Mouse (Mus musculus) embryonic facial prominence, embryonic 15.5 days (tissue): Measurements from ENCODE around the gene Wnt4. TPM values are rescaled to one million over a fixed set of nuclear protein-coding genes. Genes with fewer than 3 reads are reported as not detected.
A peak's percentile ranks its signal among the peaks of the same experiment; 100 is the strongest.

Experiments
- ATAC-seq: fragments of 200-750 bp; cut with Nextera tagmentation; 2 replicates; pipeline ENCODE4 v1.8.0; 2017; ENCODE audit warnings: low read depth, moderate TSS enrichment; ENCODE audit not compliant: insufficient number of reproducible peaks, low FRiP score, low TSS enrichment
- H3K27ac ChIP-seq: fragments of 300-500 bp; sonication (generic); replicated peaks from 2 replicates; pipeline ENCODE4 v1.5.1; 2015; ENCODE audit warnings: mild to moderate bottlenecking, inconsistent platforms
- H3K27me3 ChIP-seq: fragments of 300-500 bp; sonication (generic); 2 replicates; pipeline ENCODE4 v1.6.1; 2015; ENCODE audit warnings: inconsistent platforms
- H3K36me3 ChIP-seq: fragments of 300-500 bp; sonication (generic); 2 replicates; pipeline ENCODE4 v1.6.1; 2015; ENCODE audit warnings: mild to moderate bottlenecking, inconsistent platforms
- H3K4me1 ChIP-seq: fragments of 300-500 bp; sonication (generic); 2 replicates; pipeline ENCODE4 v1.6.1; 2015; ENCODE audit warnings: inconsistent platforms
- H3K4me2 ChIP-seq: fragments of 300-500 bp; sonication (generic); replicated peaks from 2 replicates; pipeline ENCODE4 v1.6.1; 2015; ENCODE audit warnings: mild to moderate bottlenecking, inconsistent platforms
- H3K4me3 ChIP-seq: fragments of 300-500 bp; sonication (generic); replicated peaks from 2 replicates; pipeline ENCODE4 v1.5.1; 2015; ENCODE audit warnings: mild to moderate bottlenecking, inconsistent platforms
- H3K9ac ChIP-seq: fragments of 300-500 bp; sonication (generic); 2 replicates; pipeline ENCODE4 v1.6.1; 2015; ENCODE audit warnings: inconsistent platforms
- H3K9me3 ChIP-seq: fragments of 300-500 bp; sonication (generic); replicated peaks from 2 replicates; pipeline ENCODE4 v1.6.1; 2016; ENCODE audit warnings: inconsistent platforms
- WGBS: fragments of 180-500 bp; shearing (Covaris S2); methylation state at CpG from one replicate; pipeline ENCODE4 v1.1.7; 2015; 5-methylcytosine and 5-hydroxymethylcytosine counted together
- polyA plus RNA-seq: library from polyadenylated mRNA; unstranded; fragments of >200 nt; fragmentation: Nextera tagmentation; extraction: Ambion mirVana; gene quantifications from 2 replicates; pipeline ENCODE4 v1.2.1, GENCODE M21; 2015

Gene Wnt4
- polyA plus RNA-seq, 1 experiment from 2014 or later = 11.6 TPM

- H3K27me3 ChIP-seq = no peaks in the 10 kb centered on the region
- H3K4me2 ChIP-seq = no peak overlapping the region
- H3K4me3 ChIP-seq = no peak overlapping the region
- WGBS = 50% methylated on average over 7 of the region's 7 CpGs
- H3K9ac ChIP-seq = no peak overlapping the region
- H3K9me3 ChIP-seq = no peaks in the 10 kb centered on the region
- H3K4me1 ChIP-seq = peaks cover 19% of the 10 kb centered on the region
- no peak overlapping the region for H3K27ac ChIP-seq
- H3K36me3 ChIP-seq = no peaks in the 10 kb centered on the region
- ATAC-seq = no peak
Observed at GRCm38 (mm10) chr4:137294032-137294431, 16.7 kb downstream of the Wnt4 start.

GRCm38 (mm10) chr4:137294474-137294873 is 17.2 kb downstream of the Wnt4 start:
- Histone ChIP-seq H3K36me3 (no peaks in the 10 kb centered on the region), H3K27me3 (no peaks in the 10 kb centered on the region), H3K9ac (no peak overlapping the region), H3K4me1 (peaks cover 19% of the 10 kb centered on the region), H3K9me3 (no peaks in the 10 kb centered on the region), H3K27ac (no peak overlapping the region), H3K4me3 (no peak overlapping the region), H3K4me2 (no peak overlapping the region)
- no peak for ATAC-seq
- WGBS = 62% methylated on average over 5 of the region's 5 CpGs

GRCm38 (mm10) chr4:137294951-137295350 is 17.7 kb downstream of the Wnt4 start:
- WGBS = 70% methylated on average over 8 of the region's 8 CpGs
- Histone ChIP-seq H3K4me1 (peaks cover 19% of the 10 kb centered on the region), H3K4me3 (no peak overlapping the region), H3K9ac (no peak overlapping the region), H3K36me3 (no peaks in the 10 kb centered on the region), H3K27ac (no peak overlapping the region), H3K9me3 (no peaks in the 10 kb centered on the region), H3K27me3 (no peaks in the 10 kb centered on the region), H3K4me2 (no peak overlapping the region)
- no peak for ATAC-seq

GRCm38 (mm10) chr4:137297611-137298010 is 20.3 kb downstream of the Wnt4 start:
- Histone ChIP-seq H3K27me3 (no peaks in the 10 kb centered on the region), H3K27ac (no peak overlapping the region), H3K4me2 (no peak overlapping the region), H3K4me1 (peaks cover 32% of the 10 kb centered on the region), H3K9me3 (no peaks in the 10 kb centered on the region), H3K36me3 (no peaks in the 10 kb centered on the region), H3K4me3 (no peak overlapping the region), H3K9ac (no peak overlapping the region)
- 77% methylated on average over 4 of the region's 4 CpGs for WGBS
- ATAC-seq = no peak

GRCm38 (mm10) chr4:137298406-137298805 is 21.1 kb downstream of the Wnt4 start:
- H3K4me3 ChIP-seq = no peak overlapping the region
- no peak overlapping the region for H3K9ac ChIP-seq
- H3K4me2 ChIP-seq = no peak overlapping the region
- no peak overlapping the region for H3K27ac ChIP-seq
- no peaks in the 10 kb centered on the region for H3K36me3 ChIP-seq
- no peaks in the 10 kb centered on the region for H3K9me3 ChIP-seq
- 79% methylated on average over 8 of the region's 8 CpGs for WGBS
- H3K27me3 ChIP-seq = no peaks in the 10 kb centered on the region
- no peak for ATAC-seq
- H3K4me1 ChIP-seq = peaks cover 33% of the 10 kb centered on the region

GRCm38 (mm10) chr4:137300227-137300626 is 22.9 kb downstream of the Wnt4 start:
- H3K27ac ChIP-seq = no peak overlapping the region
- no peaks in the 10 kb centered on the region for H3K36me3 ChIP-seq
- no peaks in the 10 kb centered on the region for H3K27me3 ChIP-seq
- no peak overlapping the region for H3K4me2 ChIP-seq
- no peak for ATAC-seq
- no peak overlapping the region for H3K9ac ChIP-seq
- 93% methylated on average over 13 of the region's 13 CpGs for whole genome bisulfite sequencing
- H3K4me3 ChIP-seq = no peak overlapping the region
- peaks cover 20% of the 10 kb centered on the region for H3K4me1 ChIP-seq
- H3K9me3 ChIP-seq = no peaks in the 10 kb centered on the region

- Histone ChIP-seq H3K27ac (no peak overlapping the region), H3K27me3 (no peaks in the 10 kb centered on the region), H3K4me1 (peaks cover 31% of the 10 kb centered on the region), H3K4me3 (no peak overlapping the region), H3K4me2 (no peak overlapping the region), H3K36me3 (no peaks in the 10 kb centered on the region), H3K9me3 (no peaks in the 10 kb centered on the region), H3K9ac (no peak overlapping the region)
- ATAC-seq = no peak
- WGBS = 46% methylated on average over 16 of the region's 16 CpGs
Observed at GRCm38 (mm10) chr4:137301635-137302034, 24.3 kb downstream of the Wnt4 start.

GRCm38 (mm10) chr4:137304106-137304505 is 26.8 kb downstream of the Wnt4 start:
- H3K4me3 ChIP-seq = no peak overlapping the region
- H3K4me2 ChIP-seq = no peak overlapping the region
- no peaks in the 10 kb centered on the region for H3K9me3 ChIP-seq
- H3K4me1 ChIP-seq = peaks cover 45% of the 10 kb centered on the region
- no peak overlapping the region for H3K27ac ChIP-seq
- ATAC-seq = no peak
- H3K36me3 ChIP-seq = no peaks in the 10 kb centered on the region
- H3K9ac ChIP-seq = no peak overlapping the region
- no peaks in the 10 kb centered on the region for H3K27me3 ChIP-seq
- WGBS = 85% methylated on average over 7 of the region's 7 CpGs

GRCm38 (mm10) chr4:137305066-137305465 is 27.8 kb downstream of the Wnt4 start:
- Histone ChIP-seq H3K27ac (no peak overlapping the region), H3K9ac (no peak overlapping the region), H3K9me3 (no peaks in the 10 kb centered on the region), H3K4me2 (no peak overlapping the region), H3K27me3 (no peaks in the 10 kb centered on the region), H3K4me1 (peaks cover 45% of the 10 kb centered on the region), H3K36me3 (no peaks in the 10 kb centered on the region), H3K4me3 (no peak overlapping the region)
- 82% methylated on average over 7 of the region's 7 CpGs for WGBS
- ATAC-seq = no peak

GRCm38 (mm10) chr4:137305831-137306576 is 28.7 kb downstream of the Wnt4 start:
- no peaks in the 10 kb centered on the region for H3K9me3 ChIP-seq
- H3K4me2 ChIP-seq = no peak overlapping the region
- H3K4me1 ChIP-seq = peaks cover 45% of the 10 kb centered on the region
- ATAC-seq = no peak
- H3K9ac ChIP-seq = no peak overlapping the region
- no peak overlapping the region for H3K4me3 ChIP-seq
- no peaks in the 10 kb centered on the region for H3K36me3 ChIP-seq
- no peak overlapping the region for H3K27ac ChIP-seq
- 76% methylated on average over 13 of the region's 13 CpGs for WGBS
- no peaks in the 10 kb centered on the region for H3K27me3 ChIP-seq

- Histone ChIP-seq H3K27ac (no peak overlapping the region), H3K9ac (no peak overlapping the region), H3K4me2 (no peak overlapping the region), H3K9me3 (no peaks in the 10 kb centered on the region), H3K4me1 (peaks cover 40% of the 10 kb centered on the region), H3K27me3 (no peaks in the 10 kb centered on the region), H3K4me3 (no peak overlapping the region), H3K36me3 (no peaks in the 10 kb centered on the region)
- ATAC-seq = no peak
- 70% methylated on average over 8 of the region's 8 CpGs for WGBS
Observed at GRCm38 (mm10) chr4:137306577-137306888, 29.2 kb downstream of the Wnt4 start.

GRCm38 (mm10) chr4:137306991-137307706 is 29.9 kb downstream of the Wnt4 start:
- no peak overlapping the region for H3K9ac ChIP-seq
- H3K4me3 ChIP-seq = no peak overlapping the region
- H3K27me3 ChIP-seq = no peaks in the 10 kb centered on the region
- no peaks in the 10 kb centered on the region for H3K36me3 ChIP-seq
- H3K27ac ChIP-seq = 0 out of 2 replicates have a peak overlapping the region, but pooled peaks have one; percentile 48
- no peak overlapping the region for H3K4me2 ChIP-seq
- H3K4me1 ChIP-seq = peaks cover 39% of the 10 kb centered on the region
- WGBS = 61% methylated on average over 19 of the region's 19 CpGs
- ATAC-seq = no peak
- no peaks in the 10 kb centered on the region for H3K9me3 ChIP-seq
